Mouse (Mus musculus) liver, embryonic 12.5 days (tissue): Measurements from ENCODE around the gene Mrpl30. TPM values are rescaled to one million over a fixed set of nuclear protein-coding genes. Genes with fewer than 3 reads are reported as not detected.

Source experiments
- ATAC-seq: fragments of 200-750 bp; cut with Nextera tagmentation; 2 replicates; pipeline ENCODE4 v1.8.0; 2017; ENCODE audit warnings: moderate number of reproducible peaks, mild to moderate bottlenecking, moderate library complexity
- H3K27ac ChIP-seq: fragments of 300-500 bp; sonication (generic); 2 replicates; pipeline ENCODE4 v1.5.1; 2016; ENCODE audit warnings: mild to moderate bottlenecking
- H3K27me3 ChIP-seq: fragments of 300-500 bp; sonication (generic); replicated peaks from 2 replicates; pipeline ENCODE4 v1.6.1; 2016; ENCODE audit warnings: mild to moderate bottlenecking, moderate library complexity
- H3K36me3 ChIP-seq: fragments of 300-500 bp; sonication (generic); 2 replicates; pipeline ENCODE4 v1.6.1; 2016; ENCODE audit warnings: mild to moderate bottlenecking, moderate library complexity
- H3K4me1 ChIP-seq: fragments of 300-500 bp; sonication (generic); 2 replicates; pipeline ENCODE4 v1.6.1; 2016
- H3K4me2 ChIP-seq: fragments of 300-500 bp; sonication (generic); 2 replicates; pipeline ENCODE4 v1.6.1; 2016; ENCODE audit warnings: mild to moderate bottlenecking, moderate library complexity
- H3K4me3 ChIP-seq: fragments of 300-500 bp; sonication (generic); 2 replicates; pipeline ENCODE4 v1.5.1; 2016; ENCODE audit warnings: mild to moderate bottlenecking, moderate library complexity
- H3K9ac ChIP-seq: fragments of 300-500 bp; sonication (generic); 2 replicates; pipeline ENCODE4 v1.6.1; 2016; ENCODE audit warnings: mild to moderate bottlenecking, moderate library complexity
- H3K9me3 ChIP-seq: fragments of 300-500 bp; sonication (generic); replicated peaks from 2 replicates; pipeline ENCODE4 v1.6.1; 2016; ENCODE audit warnings: mild to moderate bottlenecking, moderate library complexity
- WGBS: fragments of 180-500 bp; shearing (Covaris S2); methylation state at CpG from one replicate; pipeline ENCODE4 v1.1.7; 2016; ENCODE audit not compliant: insufficient replicate concordance; 5-methylcytosine and 5-hydroxymethylcytosine counted together
- polyA plus RNA-seq: library from polyadenylated mRNA; unstranded; fragments of >200 nt; fragmentation: Nextera tagmentation; extraction: Ambion mirVana; gene quantifications from 2 replicates; pipeline ENCODE4 v1.2.1, GENCODE M21; 2016

Mrpl30 gene
- polyA plus RNA-seq, 1 experiment from 2014 or later = 221 TPM

DNA sequence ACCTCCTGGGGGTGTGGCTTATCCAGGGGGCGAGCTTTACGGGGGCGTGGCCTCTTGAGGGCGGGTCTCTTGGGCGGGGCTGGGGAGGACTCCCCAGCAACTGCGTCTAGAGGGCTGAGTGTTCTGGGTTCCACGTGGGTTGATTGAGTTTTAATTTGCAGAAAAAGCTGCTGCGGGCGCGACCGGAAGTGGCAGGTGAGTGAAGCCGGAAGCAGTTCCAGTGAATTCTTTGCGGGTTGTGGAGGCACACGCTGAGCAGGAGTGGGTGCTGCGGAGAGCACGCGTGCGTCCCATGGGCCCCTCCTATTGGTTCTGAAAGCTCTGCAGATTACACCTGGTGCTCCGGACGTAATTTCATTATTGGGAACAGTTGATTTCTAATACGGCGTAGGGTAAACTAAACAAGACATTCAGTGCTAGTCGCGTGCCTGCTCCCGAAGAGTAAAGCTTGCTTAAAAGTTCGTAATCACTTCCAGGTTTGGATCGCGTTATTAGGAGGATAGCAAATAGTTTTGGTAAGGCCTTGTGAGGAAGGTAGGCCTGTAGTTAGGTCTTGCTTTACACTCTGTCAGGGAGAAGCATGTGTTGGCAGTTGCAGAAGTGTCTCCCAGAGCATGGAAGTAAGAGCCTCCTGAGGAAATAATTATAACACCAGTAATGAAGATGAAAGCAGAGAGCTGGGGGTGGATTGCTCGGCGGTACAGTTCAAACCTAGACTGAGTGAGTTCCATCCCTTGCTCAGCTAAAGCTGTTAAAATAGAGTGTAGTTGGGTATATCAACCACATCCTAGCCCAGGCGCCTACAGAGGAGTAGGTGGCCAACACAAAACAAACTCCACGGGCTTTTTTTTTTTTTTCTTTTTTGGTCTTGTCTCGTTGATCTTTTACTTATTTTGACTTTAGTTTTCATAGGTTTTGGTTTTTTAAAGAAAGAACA, 17.9 kb upstream of the Mrpl30 start:
- H3K4me1 ChIP-seq = peaks cover 42% of the 10 kb centered on the region
- H3K4me3 ChIP-seq = peak overlapping the region; percentile 67
- peak overlapping the region; percentile 84 for H3K4me2 ChIP-seq
- peak; percentile 88 for ATAC-seq
- no peaks in the 10 kb centered on the region; the same call in 1 of the 2 replicates for H3K27me3 ChIP-seq
- H3K9me3 ChIP-seq = peaks cover 9% of the 10 kb centered on the region; the same call in 1 of the 2 replicates
- 4% methylated on average over 33 of the region's 33 CpGs for WGBS
- peaks cover 32% of the 10 kb centered on the region for H3K36me3 ChIP-seq
- H3K27ac ChIP-seq = peak overlapping the region; percentile 76
- H3K9ac ChIP-seq = peak overlapping the region; percentile 67

GRCm38 (mm10) chr1:37873157-37873556, 17.1 kb upstream of the Mrpl30 start:
- 75% methylated on average over 4 of the region's 4 CpGs for WGBS
- peak overlapping the region; percentile 67; the same call in 1 of the 2 replicates for H3K9ac ChIP-seq
- H3K4me2 ChIP-seq = peak overlapping the region; percentile 84
- no peaks in the 10 kb centered on the region; the same call in 1 of the 2 replicates for H3K27me3 ChIP-seq
- peaks cover 39% of the 10 kb centered on the region for H3K36me3 ChIP-seq
- no peak overlapping the region for H3K27ac ChIP-seq
- H3K4me1 ChIP-seq = peaks cover 42% of the 10 kb centered on the region
- H3K9me3 ChIP-seq = peaks cover 9% of the 10 kb centered on the region; the same call in 1 of the 2 replicates
- ATAC-seq = no peak
- peak overlapping the region; percentile 67 for H3K4me3 ChIP-seq

- peaks cover 85% of the 10 kb centered on the region for H3K36me3 ChIP-seq
- H3K4me2 ChIP-seq = no peak overlapping the region
- peaks cover 6% of the 10 kb centered on the region for H3K4me1 ChIP-seq
- H3K9me3 ChIP-seq = peaks cover 9% of the 10 kb centered on the region; the same call in 1 of the 2 replicates
- WGBS = 86% methylated on average over 13 of the region's 13 CpGs
- no peak overlapping the region for H3K9ac ChIP-seq
- H3K4me3 ChIP-seq = no peak overlapping the region
- ATAC-seq = no peak
- no peaks in the 10 kb centered on the region for H3K27me3 ChIP-seq
- no peak overlapping the region for H3K27ac ChIP-seq
Observed at GRCm38 (mm10) chr1:37877736-37878460, 12.4 kb upstream of the Mrpl30 start.

GRCm38 (mm10) chr1:37883411-37883810, 6.9 kb upstream of the Mrpl30 start:
- WGBS = 85% methylated on average over 4 of the region's 4 CpGs
- Histone ChIP-seq H3K27ac (no peak overlapping the region), H3K4me2 (no peak overlapping the region), H3K36me3 (peaks cover 73% of the 10 kb centered on the region), H3K4me3 (no peak overlapping the region), H3K4me1 (peaks cover 31% of the 10 kb centered on the region), H3K9ac (no peak overlapping the region), H3K27me3 (no peaks in the 10 kb centered on the region), H3K9me3 (no peaks in the 10 kb centered on the region)
- no peak for ATAC-seq

DNA sequence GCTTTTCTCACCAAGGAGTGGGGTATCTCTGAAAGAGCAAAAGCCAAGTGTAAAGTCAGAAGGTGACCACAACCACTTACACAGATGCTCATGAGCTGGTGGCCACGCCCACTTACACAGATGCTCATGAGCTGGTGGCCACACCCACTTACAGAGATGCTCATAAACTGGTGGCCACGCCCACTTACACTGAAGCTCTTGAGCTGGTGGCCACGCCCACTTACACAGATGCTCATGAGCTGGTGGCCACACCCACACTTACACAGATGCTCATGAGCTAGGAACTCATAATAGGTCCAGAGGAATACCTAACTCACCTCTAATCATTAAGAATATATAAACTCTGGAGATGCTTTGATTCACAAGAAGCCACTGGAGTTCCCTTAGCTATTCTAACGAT, 5.8 kb upstream of the Mrpl30 start:
- Histone ChIP-seq H3K36me3 (peaks cover 64% of the 10 kb centered on the region), H3K4me2 (no peak overlapping the region), H3K27me3 (no peaks in the 10 kb centered on the region), H3K9ac (no peak overlapping the region), H3K4me3 (no peak overlapping the region), H3K27ac (no peak overlapping the region), H3K9me3 (no peaks in the 10 kb centered on the region), H3K4me1 (peaks cover 41% of the 10 kb centered on the region)
- 47% methylated on average over 4 of the region's 4 CpGs for WGBS
- ATAC-seq = peak; percentile 42; the same call in 1 of the 2 replicates

GRCm38 (mm10) chr1:37889206-37889605, 1.1 kb upstream of the Mrpl30 start:
- H3K4me1 ChIP-seq = peaks cover 60% of the 10 kb centered on the region
- ATAC-seq = no peak
- H3K36me3 ChIP-seq = peaks cover 35% of the 10 kb centered on the region
- peak overlapping the region; percentile 78 for H3K9ac ChIP-seq
- H3K4me2 ChIP-seq = peak overlapping the region; percentile 87
- WGBS = 76% methylated on average over 7 of the region's 7 CpGs
- H3K27ac ChIP-seq = peak overlapping the region; percentile 89; the same call in 1 of the 2 replicates
- H3K4me3 ChIP-seq = peak overlapping the region; percentile 81
- no peaks in the 10 kb centered on the region for H3K9me3 ChIP-seq
- no peaks in the 10 kb centered on the region for H3K27me3 ChIP-seq

- WGBS = 55% methylated on average over 3 of the region's 3 CpGs
- Histone ChIP-seq H3K4me1 (peaks cover 52% of the 10 kb centered on the region), H3K4me2 (peak overlapping the region; percentile 87), H3K9ac (peak overlapping the region; percentile 78), H3K27me3 (no peaks in the 10 kb centered on the region), H3K4me3 (peak overlapping the region; percentile 81), H3K9me3 (no peaks in the 10 kb centered on the region), H3K36me3 (peaks cover 47% of the 10 kb centered on the region), H3K27ac (no peak overlapping the region)
- ATAC-seq = no peak
Observed at GRCm38 (mm10) chr1:37891400-37891799, 1.1 kb downstream of the Mrpl30 start.

DNA sequence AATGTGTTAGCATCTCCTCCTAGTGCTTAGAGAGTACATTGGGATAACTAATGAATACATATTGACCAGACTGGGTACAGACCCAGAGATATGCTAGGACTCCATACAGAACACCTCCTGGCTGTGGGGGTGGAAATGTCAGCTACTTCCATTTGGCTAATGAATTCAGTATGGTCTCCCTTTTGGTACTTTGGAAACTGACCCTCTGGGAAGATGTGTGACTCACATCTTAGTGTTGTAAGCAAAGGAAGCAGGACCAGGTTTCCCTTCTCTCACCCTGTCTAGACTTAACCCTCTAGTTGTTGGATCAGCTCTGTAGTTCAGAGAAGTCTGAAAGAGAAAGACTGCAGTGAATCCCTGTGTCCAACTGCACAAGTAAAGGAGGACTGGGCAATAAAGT, 4.3 kb downstream of the Mrpl30 start:
- H3K9ac ChIP-seq = no peak overlapping the region
- peaks cover 69% of the 10 kb centered on the region for H3K36me3 ChIP-seq
- no peak overlapping the region for H3K27ac ChIP-seq
- H3K4me1 ChIP-seq = peaks cover 26% of the 10 kb centered on the region
- no peak overlapping the region for H3K4me2 ChIP-seq
- no peaks in the 10 kb centered on the region for H3K27me3 ChIP-seq
- H3K9me3 ChIP-seq = no peaks in the 10 kb centered on the region
- ATAC-seq = no peak
- H3K4me3 ChIP-seq = no peak overlapping the region

- Histone ChIP-seq H3K36me3 (peaks cover 58% of the 10 kb centered on the region), H3K9me3 (no peaks in the 10 kb centered on the region), H3K9ac (no peak overlapping the region), H3K4me2 (no peak overlapping the region), H3K4me3 (no peak overlapping the region), H3K27ac (no peak overlapping the region), H3K27me3 (no peaks in the 10 kb centered on the region), H3K4me1 (no peaks in the 10 kb centered on the region)
- 82% methylated on average over 4 of the region's 4 CpGs for WGBS
- no peak for ATAC-seq
Observed at GRCm38 (mm10) chr1:37899816-37900215, 9.5 kb downstream of the Mrpl30 start.

GRCm38 (mm10) chr1:37900288-37900687, 10.0 kb downstream of the Mrpl30 start:
- H3K27ac ChIP-seq = no peak overlapping the region
- H3K9me3 ChIP-seq = no peaks in the 10 kb centered on the region
- no peak for ATAC-seq
- 65% methylated on average over 6 of the region's 6 CpGs for WGBS
- H3K27me3 ChIP-seq = no peaks in the 10 kb centered on the region
- H3K4me3 ChIP-seq = no peak overlapping the region
- H3K4me2 ChIP-seq = no peak overlapping the region
- peaks cover 53% of the 10 kb centered on the region for H3K36me3 ChIP-seq
- no peaks in the 10 kb centered on the region for H3K4me1 ChIP-seq
- no peak overlapping the region for H3K9ac ChIP-seq

- ATAC-seq = no peak
- Histone ChIP-seq H3K27ac (no peak overlapping the region), H3K9me3 (no peaks in the 10 kb centered on the region), H3K4me2 (no peak overlapping the region), H3K27me3 (no peaks in the 10 kb centered on the region), H3K4me1 (no peaks in the 10 kb centered on the region), H3K36me3 (peaks cover 24% of the 10 kb centered on the region), H3K9ac (no peak overlapping the region), H3K4me3 (no peak overlapping the region)
- WGBS = 28% methylated on average over 6 of the region's 6 CpGs
Observed at GRCm38 (mm10) chr1:37903178-37903577, 12.9 kb downstream of the Mrpl30 start.

GRCm38 (mm10) chr1:37912751-37913150, 22.5 kb downstream of the Mrpl30 start:
- H3K36me3 ChIP-seq = no peaks in the 10 kb centered on the region
- no peak for ATAC-seq
- H3K9ac ChIP-seq = no peak overlapping the region
- no peaks in the 10 kb centered on the region for H3K4me1 ChIP-seq
- no peak overlapping the region for H3K4me3 ChIP-seq
- 67% methylated on average over 2 of the region's 2 CpGs for WGBS
- 0 out of 2 replicates have a peak, but pooled peaks cover 7% of the 10 kb centered on the region for H3K27me3 ChIP-seq
- H3K27ac ChIP-seq = no peak overlapping the region
- no peaks in the 10 kb centered on the region for H3K9me3 ChIP-seq
- no peak overlapping the region for H3K4me2 ChIP-seq
